Mouse (Mus musculus) midbrain, embryonic 15.5 days (tissue): Measurements from ENCODE around the gene Lrrc42. TPM values are rescaled to one million over a fixed set of nuclear protein-coding genes. Genes with fewer than 3 reads are reported as not detected.

Experiments used
- ATAC-seq: fragments of 200-750 bp; cut with Nextera tagmentation; replicated peaks from 2 replicates; pipeline ENCODE4 v1.8.0; 2017; ENCODE audit warnings: moderate TSS enrichment
- H3K27ac ChIP-seq: fragments of 300-500 bp; sonication (generic); 2 replicates; pipeline ENCODE4 v1.5.1; 2015; ENCODE audit warnings: mild to moderate bottlenecking, inconsistent platforms
- H3K27me3 ChIP-seq: fragments of 300-500 bp; sonication (generic); replicated peaks from 2 replicates; pipeline ENCODE4 v1.6.1; 2015; ENCODE audit warnings: inconsistent platforms
- H3K36me3 ChIP-seq: fragments of 300-500 bp; sonication (generic); replicated peaks from 2 replicates; pipeline ENCODE4 v1.6.1; 2015; ENCODE audit warnings: inconsistent platforms
- H3K4me1 ChIP-seq: fragments of 300-500 bp; sonication (generic); 2 replicates; pipeline ENCODE4 v1.6.1; 2015; ENCODE audit warnings: inconsistent platforms
- H3K4me2 ChIP-seq: fragments of 300-500 bp; sonication (generic); 2 replicates; pipeline ENCODE4 v1.6.1; 2015; ENCODE audit warnings: inconsistent platforms, mild to moderate bottlenecking, moderate library complexity
- H3K4me3 ChIP-seq: fragments of 300-500 bp; sonication (generic); 2 replicates; pipeline ENCODE4 v1.5.1; 2015; ENCODE audit warnings: mild to moderate bottlenecking, inconsistent platforms
- H3K9ac ChIP-seq: fragments of 300-500 bp; sonication (generic); 2 replicates; pipeline ENCODE4 v1.6.1; 2015; ENCODE audit warnings: mild to moderate bottlenecking, inconsistent platforms
- H3K9me3 ChIP-seq: fragments of 300-500 bp; sonication (generic); 2 replicates; pipeline ENCODE4 v1.6.1; 2016; ENCODE audit warnings: inconsistent platforms
- WGBS: fragments of 180-500 bp; shearing (Covaris S2); methylation state at CpG from one replicate; pipeline ENCODE4 v1.1.7; 2015; ENCODE audit warnings: mixed read lengths; 5-methylcytosine and 5-hydroxymethylcytosine counted together
- polyA plus RNA-seq: library from polyadenylated mRNA; unstranded; fragments of >200 nt; fragmentation: Nextera tagmentation; extraction: Ambion mirVana; gene quantifications from 2 replicates; pipeline ENCODE4 v1.2.1, GENCODE M21; 2015

The Lrrc42 gene
- polyA plus RNA-seq, 1 experiment from 2014 or later: 48.2 TPM

- WGBS: 87% methylated on average over 3 of the region's 3 CpGs
- no peaks in the 10 kb centered on the region for H3K4me1 ChIP-seq
- ATAC-seq: no peak
- H3K27ac ChIP-seq: no peak overlapping the region
- no peak overlapping the region for H3K4me3 ChIP-seq
- H3K9ac ChIP-seq: no peak overlapping the region
- no peaks in the 10 kb centered on the region for H3K36me3 ChIP-seq
- no peaks in the 10 kb centered on the region for H3K27me3 ChIP-seq
- no peaks in the 10 kb centered on the region for H3K9me3 ChIP-seq
- no peak overlapping the region for H3K4me2 ChIP-seq
Observed at GRCm38 (mm10) chr4:107285446-107286200, 32.3 kb upstream of the Lrrc42 start.

DNA sequence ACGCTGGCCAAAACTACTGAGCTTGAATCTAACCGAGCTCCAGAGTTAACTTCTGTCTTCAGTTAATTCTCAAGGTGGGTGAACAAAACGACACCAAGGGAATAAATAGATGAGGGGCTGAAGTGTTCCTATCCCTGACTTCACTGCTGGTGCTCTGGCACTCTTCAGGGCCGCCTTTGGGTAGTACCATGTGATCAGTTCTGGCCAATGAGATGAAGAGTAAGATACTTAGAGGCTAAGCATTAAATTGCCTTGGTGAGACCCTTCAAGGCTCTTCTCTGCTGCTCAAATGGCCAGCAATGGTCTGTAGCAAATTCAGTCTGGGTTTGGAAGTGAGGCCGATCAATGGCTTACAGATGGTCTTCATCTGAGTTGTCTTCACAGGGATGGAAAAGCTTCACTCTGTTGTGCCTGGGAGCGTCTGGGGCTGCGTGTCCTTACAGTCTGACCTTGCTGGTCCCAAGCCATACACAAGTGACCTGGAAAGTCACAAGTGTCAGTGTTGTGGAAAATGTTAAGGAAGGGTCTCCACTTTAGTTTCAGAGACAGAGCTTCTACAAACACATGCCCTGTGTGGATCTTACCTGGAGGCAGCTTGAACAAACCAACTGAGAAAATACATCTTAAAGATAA lies 27.6 kb upstream of the Lrrc42 start:
- no peak overlapping the region for H3K4me2 ChIP-seq
- no peak overlapping the region for H3K27ac ChIP-seq
- peaks cover 9% of the 10 kb centered on the region for H3K4me1 ChIP-seq
- 80% methylated on average over 7 of the region's 7 CpGs for WGBS
- H3K36me3 ChIP-seq: 0 out of 2 replicates have a peak, but pooled peaks cover 3% of the 10 kb centered on the region
- H3K9ac ChIP-seq: no peak overlapping the region
- no peak overlapping the region for H3K4me3 ChIP-seq
- no peak for ATAC-seq
- no peaks in the 10 kb centered on the region for H3K27me3 ChIP-seq
- no peaks in the 10 kb centered on the region for H3K9me3 ChIP-seq

DNA sequence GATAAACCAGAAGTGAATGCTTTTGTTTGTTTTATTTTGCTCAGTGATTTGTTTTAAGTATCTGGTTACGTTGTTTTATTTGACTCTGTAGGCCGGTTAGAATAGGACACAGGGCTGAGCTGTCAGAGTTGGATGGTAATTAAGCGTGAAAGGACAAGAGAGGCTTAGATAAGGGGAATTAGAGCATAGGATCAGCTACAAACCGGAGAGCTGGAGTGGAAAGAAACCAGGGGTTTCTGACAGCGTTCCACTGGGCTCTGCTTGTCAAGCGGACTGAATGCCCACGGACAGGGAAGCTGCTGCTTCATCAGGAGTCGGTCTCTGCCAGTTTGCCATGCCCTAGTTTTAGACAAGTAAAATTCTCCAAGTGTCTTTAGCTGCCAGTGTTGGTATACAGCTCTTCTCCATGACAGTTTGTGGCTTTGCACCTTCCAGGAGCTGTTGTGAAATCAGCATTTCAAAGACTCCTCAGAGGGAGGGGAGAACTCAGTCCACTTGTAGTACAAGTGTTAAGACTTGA lies 24.9 kb upstream of the Lrrc42 start:
- no peak overlapping the region for H3K4me2 ChIP-seq
- peak overlapping the region; percentile 32 for H3K27ac ChIP-seq
- no peaks in the 10 kb centered on the region for H3K27me3 ChIP-seq
- H3K36me3 ChIP-seq: 0 out of 2 replicates have a peak, but pooled peaks cover 3% of the 10 kb centered on the region
- WGBS: 4% methylated on average over 8 of the region's 8 CpGs
- no peaks in the 10 kb centered on the region for H3K9me3 ChIP-seq
- H3K4me1 ChIP-seq: peaks cover 9% of the 10 kb centered on the region
- no peak overlapping the region for H3K4me3 ChIP-seq
- no peak overlapping the region for H3K9ac ChIP-seq
- ATAC-seq: no peak

- ATAC-seq: no peak
- Histone ChIP-seq H3K36me3 (no peaks in the 10 kb centered on the region), H3K27me3 (no peaks in the 10 kb centered on the region), H3K9ac (no peak overlapping the region), H3K27ac (no peak overlapping the region), H3K9me3 (no peaks in the 10 kb centered on the region), H3K4me3 (no peak overlapping the region), H3K4me2 (no peak overlapping the region), H3K4me1 (peaks cover 9% of the 10 kb centered on the region)
- WGBS: 86% methylated on average over 5 of the region's 5 CpGs
Observed at GRCm38 (mm10) chr4:107274511-107274910, 21.2 kb upstream of the Lrrc42 start.

DNA sequence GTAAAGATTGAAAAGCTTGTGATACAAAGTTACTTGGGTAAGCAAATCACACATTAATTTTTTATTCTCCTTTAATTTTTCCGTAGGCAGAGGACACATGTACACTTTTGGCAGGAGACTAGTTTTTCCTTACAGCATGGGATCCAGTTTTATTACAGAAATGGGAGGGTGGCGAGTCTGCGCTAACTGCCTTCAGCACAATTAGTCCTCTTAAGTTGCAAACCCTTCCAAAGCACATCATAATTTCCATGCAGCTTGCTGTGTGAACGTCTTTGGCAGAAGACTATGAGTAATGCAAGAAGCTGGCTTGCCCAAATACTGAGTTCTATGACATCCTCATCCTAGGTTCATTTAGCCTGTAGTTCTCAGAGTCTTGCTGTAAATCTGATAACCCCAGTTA lies 20.4 kb upstream of the Lrrc42 start:
- Histone ChIP-seq H3K4me3 (no peak overlapping the region), H3K9ac (no peak overlapping the region), H3K4me1 (peaks cover 6% of the 10 kb centered on the region)

GRCm38 (mm10) chr4:107260001-107260400 lies 6.7 kb upstream of the Lrrc42 start:
- WGBS: 75% methylated on average over 4 of the region's 4 CpGs
- H3K4me3 ChIP-seq: no peak overlapping the region
- H3K9ac ChIP-seq: no peak overlapping the region
- H3K27me3 ChIP-seq: no peaks in the 10 kb centered on the region
- H3K27ac ChIP-seq: no peak overlapping the region
- no peaks in the 10 kb centered on the region for H3K9me3 ChIP-seq
- H3K4me1 ChIP-seq: 0 out of 2 replicates have a peak, but pooled peaks cover 2% of the 10 kb centered on the region
- no peaks in the 10 kb centered on the region for H3K36me3 ChIP-seq
- H3K4me2 ChIP-seq: no peak overlapping the region
- no peak for ATAC-seq

More for the DNA sequence above, 20.4 kb upstream of the Lrrc42 start:
- Histone ChIP-seq H3K9me3 (no peaks in the 10 kb centered on the region), H3K4me2 (no peak overlapping the region), H3K36me3 (no peaks in the 10 kb centered on the region), H3K27ac (no peak overlapping the region), H3K27me3 (no peaks in the 10 kb centered on the region)
- no peak for ATAC-seq
- 88% methylated on average over 4 of the region's 4 CpGs for WGBS

DNA sequence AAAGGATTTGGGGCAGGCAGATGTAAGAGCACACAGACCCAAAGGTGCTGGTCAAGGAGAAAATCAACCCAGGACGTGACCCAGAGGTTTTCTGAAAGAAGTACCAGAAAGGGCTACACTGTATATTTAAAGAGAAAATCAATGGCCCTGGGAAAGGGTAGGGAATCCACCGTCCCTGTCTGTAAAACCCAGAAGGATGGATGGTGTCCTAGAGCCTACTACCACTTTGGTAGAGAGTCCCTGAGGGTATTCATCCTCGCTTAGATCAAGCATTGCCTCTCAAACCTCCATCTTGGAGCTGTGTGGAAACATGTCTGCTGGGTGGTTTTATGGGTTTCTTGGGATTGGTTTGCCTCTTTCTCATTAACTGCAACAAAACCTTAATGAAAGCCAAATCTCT lies 1.1 kb upstream of the Lrrc42 start:
- Histone ChIP-seq H3K36me3 (no peaks in the 10 kb centered on the region), H3K27ac (peak overlapping the region; percentile 85), H3K4me3 (peak overlapping the region; percentile 93), H3K27me3 (no peaks in the 10 kb centered on the region), H3K4me1 (peaks cover 22% of the 10 kb centered on the region), H3K9me3 (no peaks in the 10 kb centered on the region), H3K9ac (peak overlapping the region; percentile 74), H3K4me2 (peak overlapping the region; percentile 62)
- 0 out of 2 replicates have a peak, but pooled peaks have one; percentile 0 for ATAC-seq
- 13% methylated on average over 3 of the region's 3 CpGs for WGBS

DNA sequence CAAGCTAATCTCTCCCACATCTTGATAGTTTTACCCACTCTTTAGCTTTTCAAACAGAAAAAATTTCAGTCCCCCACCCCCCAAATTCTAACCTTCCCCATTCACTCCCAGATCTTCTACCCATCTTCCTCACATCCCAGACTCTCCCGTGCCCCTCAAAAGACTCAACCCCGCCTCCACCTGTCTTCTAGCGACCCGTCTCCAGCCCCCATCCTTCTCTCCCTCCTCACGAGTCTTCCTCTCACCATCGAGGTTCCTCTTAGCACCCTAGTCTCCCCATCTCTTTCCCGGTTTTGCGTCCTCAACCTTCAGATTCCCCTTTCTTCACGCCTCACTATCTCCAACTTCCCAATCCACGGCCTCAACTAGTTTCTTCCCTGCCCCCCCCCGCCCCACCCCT lies 810 bp downstream of the Lrrc42 start:
- WGBS: under 1% methylated on average over 11 of the region's 11 CpGs
- H3K36me3 ChIP-seq: no peaks in the 10 kb centered on the region
- peak overlapping the region; percentile 74 for H3K9ac ChIP-seq
- ATAC-seq: no peak
- H3K4me1 ChIP-seq: peaks cover 28% of the 10 kb centered on the region
- peak overlapping the region; percentile 85 for H3K27ac ChIP-seq
- H3K9me3 ChIP-seq: no peaks in the 10 kb centered on the region
- peak overlapping the region; percentile 93 for H3K4me3 ChIP-seq
- H3K4me2 ChIP-seq: peak overlapping the region; percentile 62
- no peaks in the 10 kb centered on the region for H3K27me3 ChIP-seq

- H3K9me3 ChIP-seq: no peaks in the 10 kb centered on the region
- no peak for ATAC-seq
Observed at GRCm38 (mm10) chr4:107250494-107250893, 2.8 kb downstream of the Lrrc42 start.

DNA sequence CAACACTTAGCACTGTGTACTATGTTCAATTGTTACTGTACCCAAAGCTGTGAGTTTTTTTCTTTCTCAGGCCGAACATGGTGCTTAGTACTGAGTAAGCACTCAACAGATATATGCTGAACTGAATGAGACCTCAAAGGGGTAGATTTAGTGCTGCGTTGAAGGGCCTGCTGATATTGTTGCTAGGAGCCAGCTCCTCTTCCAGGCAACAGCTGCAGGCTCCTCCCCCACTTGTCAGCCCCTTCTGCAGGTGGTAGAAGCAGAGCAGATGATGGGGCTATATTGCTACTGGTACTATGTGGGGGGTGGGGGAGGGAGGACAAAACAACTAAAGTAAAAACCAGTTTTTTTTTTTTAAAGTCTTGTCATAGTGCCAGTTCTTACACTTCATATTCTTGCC lies 3.9 kb downstream of the Lrrc42 start:
- peaks cover 26% of the 10 kb centered on the region for H3K4me1 ChIP-seq
- H3K27me3 ChIP-seq: no peaks in the 10 kb centered on the region
- no peak for ATAC-seq
- no peak overlapping the region for H3K4me3 ChIP-seq
- H3K9me3 ChIP-seq: no peaks in the 10 kb centered on the region
- 37% methylated on average over 2 of the region's 2 CpGs for WGBS
- H3K36me3 ChIP-seq: no peaks in the 10 kb centered on the region
- no peak overlapping the region for H3K4me2 ChIP-seq
- H3K9ac ChIP-seq: no peak overlapping the region
- no peak overlapping the region for H3K27ac ChIP-seq

More at GRCm38 (mm10) chr4:107250494-107250893, 2.8 kb downstream of the Lrrc42 start:
- Histone ChIP-seq H3K4me2 (no peak overlapping the region), H3K4me3 (no peak overlapping the region), H3K9ac (no peak overlapping the region), H3K4me1 (peaks cover 27% of the 10 kb centered on the region), H3K27me3 (no peaks in the 10 kb centered on the region), H3K27ac (no peak overlapping the region), H3K36me3 (no peaks in the 10 kb centered on the region)
- 24% methylated on average over 4 of the region's 4 CpGs for WGBS

DNA sequence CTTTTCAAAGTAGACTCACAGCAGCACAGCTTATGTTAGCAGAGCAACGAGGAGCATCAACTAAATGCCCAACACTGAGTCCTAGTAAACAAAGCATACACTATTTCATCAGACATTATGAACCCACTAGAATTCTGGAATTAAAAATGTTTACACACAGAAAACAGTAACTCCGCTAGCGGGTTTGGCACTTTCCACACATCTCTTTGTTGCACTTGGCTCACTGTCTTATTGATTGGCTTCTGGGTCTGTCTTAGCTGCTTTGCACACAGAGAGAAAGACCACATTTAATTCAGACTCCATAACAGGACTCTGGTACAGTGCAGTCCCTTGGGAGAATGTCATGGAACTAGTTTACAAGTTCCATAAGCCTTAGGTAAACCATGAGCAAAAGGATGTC lies 5.3 kb downstream of the Lrrc42 start:
- Histone ChIP-seq H3K4me3 (no peak overlapping the region), H3K9ac (no peak overlapping the region), H3K4me1 (peaks cover 32% of the 10 kb centered on the region), H3K36me3 (0 out of 2 replicates have a peak, but pooled peaks cover under 1% of the 10 kb centered on the region), H3K4me2 (no peak overlapping the region), H3K9me3 (no peaks in the 10 kb centered on the region), H3K27me3 (no peaks in the 10 kb centered on the region), H3K27ac (no peak overlapping the region)
- ATAC-seq: no peak
- 86% methylated on average over 3 of the region's 3 CpGs for WGBS

GRCm38 (mm10) chr4:107247110-107247509 lies 6.2 kb downstream of the Lrrc42 start:
- Histone ChIP-seq H3K36me3 (0 out of 2 replicates have a peak, but pooled peaks cover 3% of the 10 kb centered on the region), H3K9ac (no peak overlapping the region), H3K4me2 (no peak overlapping the region), H3K27me3 (no peaks in the 10 kb centered on the region), H3K4me1 (peaks cover 32% of the 10 kb centered on the region), H3K27ac (no peak overlapping the region), H3K9me3 (no peaks in the 10 kb centered on the region), H3K4me3 (no peak overlapping the region)
- ATAC-seq: no peak
- 82% methylated on average over 9 of the region's 9 CpGs for WGBS
